Mouse (Mus musculus) kidney, embryonic 15.5 days (tissue): ENCODE measurements at regions not wholly inside any gene's neighbourhood (a gene's known extent, or its start where the extent isn't known, plus 50 kb on each side); places are given as distances from the start of the nearest gene placed in this dataset.

Source experiments
- ATAC-seq: fragments of 200-750 bp; cut with Nextera tagmentation; replicated peaks from 2 replicates; pipeline ENCODE4 v1.8.0; 2017; ENCODE audit warnings: moderate TSS enrichment; ENCODE audit not compliant: low FRiP score
- H3K27ac ChIP-seq: fragments of 300-500 bp; sonication (generic); 2 replicates; pipeline ENCODE4 v1.5.1; 2015; ENCODE audit warnings: mild to moderate bottlenecking, inconsistent platforms
- H3K27me3 ChIP-seq: fragments of 300-500 bp; sonication (generic); 2 replicates; pipeline ENCODE4 v1.6.1; 2015; ENCODE audit warnings: inconsistent platforms
- H3K36me3 ChIP-seq: fragments of 300-500 bp; sonication (generic); 2 replicates; pipeline ENCODE4 v1.6.1; 2015; ENCODE audit warnings: inconsistent platforms
- H3K4me1 ChIP-seq: fragments of 300-500 bp; sonication (generic); 2 replicates; pipeline ENCODE4 v1.6.1; 2015; ENCODE audit warnings: inconsistent platforms
- H3K4me2 ChIP-seq: fragments of 300-500 bp; sonication (generic); 2 replicates; pipeline ENCODE4 v1.6.1; 2015; ENCODE audit warnings: moderate library complexity, mild to moderate bottlenecking, inconsistent platforms
- H3K4me3 ChIP-seq: fragments of 300-500 bp; sonication (generic); replicated peaks from 2 replicates; pipeline ENCODE4 v1.5.1; 2015; ENCODE audit warnings: mild to moderate bottlenecking, inconsistent platforms
- H3K9ac ChIP-seq: fragments of 300-500 bp; sonication (generic); 2 replicates; pipeline ENCODE4 v1.6.1; 2015; ENCODE audit warnings: mild to moderate bottlenecking, inconsistent platforms
- H3K9me3 ChIP-seq: fragments of 300-500 bp; sonication (generic); replicated peaks from 2 replicates; pipeline ENCODE4 v1.6.1; 2016; ENCODE audit warnings: inconsistent platforms
- WGBS: fragments of 180-500 bp; shearing (Covaris S2); methylation state at CpG from one replicate; pipeline ENCODE4 v1.1.7; 2015; ENCODE audit warnings: mixed read lengths; 5-methylcytosine and 5-hydroxymethylcytosine counted together

- ATAC-seq: no peak
Observed at GRCm38 (mm10) chr11:18115693-18116450, 162.2 kb upstream of the Etaa1 start.

GRCm38 (mm10) chr11:18102841-18103240 lies 149.2 kb upstream of the Etaa1 start:
- no peak for ATAC-seq

More at GRCm38 (mm10) chr11:18115693-18116450, 162.2 kb upstream of the Etaa1 start:
- H3K27ac ChIP-seq: no peak overlapping the region
- no peaks in the 10 kb centered on the region for H3K27me3 ChIP-seq
- no peaks in the 10 kb centered on the region for H3K4me1 ChIP-seq
- 83% methylated on average over 9 of the region's 9 CpGs for WGBS
- H3K36me3 ChIP-seq: no peaks in the 10 kb centered on the region
- H3K4me2 ChIP-seq: no peak overlapping the region
- H3K4me3 ChIP-seq: no peak overlapping the region
- no peak overlapping the region for H3K9ac ChIP-seq
- H3K9me3 ChIP-seq: no peaks in the 10 kb centered on the region

DNA sequence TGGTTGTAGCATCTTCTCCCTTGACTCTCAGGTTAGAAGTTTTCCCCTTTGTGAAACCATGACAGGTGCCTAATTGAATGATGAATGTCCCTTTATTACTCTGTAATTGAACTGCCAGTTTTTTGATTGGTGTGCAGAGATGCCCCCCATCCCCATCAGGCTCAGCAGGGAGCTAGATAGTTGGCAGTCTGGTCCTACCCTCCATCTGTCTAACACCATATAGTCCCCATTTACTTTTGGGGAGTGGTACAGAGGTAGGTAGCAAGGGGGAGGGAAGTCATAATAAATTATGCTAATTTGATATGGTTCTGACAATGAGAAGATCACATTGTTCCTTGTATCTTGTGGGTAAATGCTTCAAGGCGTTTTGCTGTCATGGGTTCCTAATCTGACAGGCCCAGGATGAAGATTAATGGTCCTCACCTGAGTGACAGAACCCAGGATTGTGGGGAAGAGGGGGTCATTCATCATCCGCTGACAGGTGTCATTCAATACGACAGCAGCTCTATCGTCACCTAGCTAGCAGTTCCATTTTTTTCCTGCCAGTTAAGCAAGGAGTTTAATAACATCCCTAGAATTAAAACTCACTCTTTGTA lies 122.3 kb upstream of the Etaa1 start:
- no peak overlapping the region for H3K27ac ChIP-seq
- H3K4me2 ChIP-seq: no peak overlapping the region
- WGBS: 73% methylated on average over 4 of the region's 4 CpGs
- H3K27me3 ChIP-seq: no peaks in the 10 kb centered on the region
- H3K9ac ChIP-seq: no peak overlapping the region
- H3K9me3 ChIP-seq: no peaks in the 10 kb centered on the region
- no peak for ATAC-seq
- no peak overlapping the region for H3K4me3 ChIP-seq
- H3K4me1 ChIP-seq: no peaks in the 10 kb centered on the region
- H3K36me3 ChIP-seq: no peaks in the 10 kb centered on the region

More at GRCm38 (mm10) chr11:18102841-18103240, 149.2 kb upstream of the Etaa1 start:
- H3K9me3 ChIP-seq: no peaks in the 10 kb centered on the region
- no peak overlapping the region for H3K9ac ChIP-seq
- H3K4me2 ChIP-seq: no peak overlapping the region
- no peaks in the 10 kb centered on the region for H3K36me3 ChIP-seq
- no peaks in the 10 kb centered on the region for H3K27me3 ChIP-seq
- H3K4me3 ChIP-seq: no peak overlapping the region
- 78% methylated on average over 3 of the region's 3 CpGs for WGBS
- no peaks in the 10 kb centered on the region for H3K4me1 ChIP-seq
- H3K27ac ChIP-seq: no peak overlapping the region

DNA sequence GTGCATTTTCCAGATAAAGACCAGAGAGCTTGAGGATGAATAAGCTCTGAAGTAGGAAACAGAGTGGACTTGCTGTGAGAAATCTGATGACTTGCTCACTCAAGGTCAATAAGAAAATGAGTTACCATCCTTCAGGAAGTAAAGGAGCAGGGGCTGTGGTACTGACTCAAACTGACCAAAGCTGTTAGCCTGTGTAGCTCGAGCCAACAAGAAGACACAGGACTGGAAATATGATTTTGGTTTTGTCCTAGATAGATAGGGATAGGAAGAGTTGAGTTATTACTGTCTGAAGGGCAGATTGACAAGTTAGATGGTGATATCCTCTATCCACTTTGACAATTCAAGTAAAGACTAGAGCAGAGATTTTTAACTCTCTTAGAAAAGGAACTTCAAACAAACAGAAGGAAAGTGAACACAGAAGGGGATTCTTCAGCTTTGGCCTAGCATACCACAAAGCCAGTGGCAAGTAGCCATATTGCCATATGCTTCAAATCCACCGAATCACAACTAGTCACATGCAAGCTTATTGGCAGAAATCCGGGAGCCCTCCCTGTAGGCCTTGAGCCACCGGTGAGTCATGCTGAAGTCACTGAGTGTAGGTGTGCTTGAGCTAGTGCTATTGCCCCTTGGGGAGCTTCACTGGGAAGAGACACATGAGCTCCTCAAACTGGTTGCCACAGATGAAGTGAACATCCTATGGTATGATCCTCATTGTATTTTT lies 117.1 kb upstream of the Etaa1 start:
- H3K4me1 ChIP-seq: 0 out of 2 replicates have a peak, but pooled peaks cover 5% of the 10 kb centered on the region
- H3K36me3 ChIP-seq: no peaks in the 10 kb centered on the region
- no peaks in the 10 kb centered on the region for H3K9me3 ChIP-seq
- no peak overlapping the region for H3K4me3 ChIP-seq
- no peak overlapping the region for H3K9ac ChIP-seq
- no peak for ATAC-seq
- no peaks in the 10 kb centered on the region for H3K27me3 ChIP-seq
- 90% methylated on average over 4 of the region's 4 CpGs for WGBS
- no peak overlapping the region for H3K27ac ChIP-seq
- H3K4me2 ChIP-seq: no peak overlapping the region

GRCm38 (mm10) chr11:18070032-18070374 lies 116.3 kb upstream of the Etaa1 start:
- ATAC-seq: no peak
- H3K4me3 ChIP-seq: no peak overlapping the region
- 69% methylated on average over 8 of the region's 8 CpGs for WGBS

GRCm38 (mm10) chr11:18069348-18070031 lies 115.8 kb upstream of the Etaa1 start:
- WGBS: 40% methylated on average over 7 of the region's 7 CpGs
- Histone ChIP-seq H3K27ac (no peak overlapping the region), H3K4me1 (0 out of 2 replicates have a peak, but pooled peaks cover 5% of the 10 kb centered on the region), H3K4me3 (no peak overlapping the region), H3K4me2 (no peak overlapping the region), H3K9me3 (no peaks in the 10 kb centered on the region), H3K36me3 (no peaks in the 10 kb centered on the region), H3K27me3 (no peaks in the 10 kb centered on the region), H3K9ac (no peak overlapping the region)
- no peak for ATAC-seq

More at GRCm38 (mm10) chr11:18070032-18070374, 116.3 kb upstream of the Etaa1 start:
- H3K4me1 ChIP-seq: 0 out of 2 replicates have a peak, but pooled peaks cover 5% of the 10 kb centered on the region
- H3K27ac ChIP-seq: no peak overlapping the region
- no peaks in the 10 kb centered on the region for H3K9me3 ChIP-seq
- H3K9ac ChIP-seq: no peak overlapping the region
- no peaks in the 10 kb centered on the region for H3K36me3 ChIP-seq
- no peaks in the 10 kb centered on the region for H3K27me3 ChIP-seq
- H3K4me2 ChIP-seq: no peak overlapping the region

- no peaks in the 10 kb centered on the region for H3K36me3 ChIP-seq
Observed at GRCm38 (mm10) chr11:18068085-18068484, 114.4 kb upstream of the Etaa1 start.

GRCm38 (mm10) chr11:18067676-18068075 lies 114.0 kb upstream of the Etaa1 start:
- Histone ChIP-seq H3K9me3 (no peaks in the 10 kb centered on the region), H3K27me3 (no peaks in the 10 kb centered on the region), H3K4me1 (0 out of 2 replicates have a peak, but pooled peaks cover 5% of the 10 kb centered on the region), H3K4me3 (no peak overlapping the region), H3K36me3 (no peaks in the 10 kb centered on the region), H3K9ac (no peak overlapping the region), H3K4me2 (no peak overlapping the region), H3K27ac (no peak overlapping the region)
- 48% methylated on average over 3 of the region's 3 CpGs for WGBS
- ATAC-seq: no peak

More at GRCm38 (mm10) chr11:18068085-18068484, 114.4 kb upstream of the Etaa1 start:
- H3K4me2 ChIP-seq: no peak overlapping the region
- H3K9ac ChIP-seq: no peak overlapping the region
- H3K4me1 ChIP-seq: 0 out of 2 replicates have a peak, but pooled peaks cover 5% of the 10 kb centered on the region
- no peak overlapping the region for H3K27ac ChIP-seq
- 56% methylated on average over 2 of the region's 2 CpGs for WGBS
- no peaks in the 10 kb centered on the region for H3K27me3 ChIP-seq
- no peak for ATAC-seq
- H3K4me3 ChIP-seq: no peak overlapping the region
- H3K9me3 ChIP-seq: no peaks in the 10 kb centered on the region

GRCm38 (mm10) chr11:18041589-18041988 lies 87.9 kb upstream of the Etaa1 start:
- no peaks in the 10 kb centered on the region for H3K4me1 ChIP-seq
- H3K4me3 ChIP-seq: no peak overlapping the region
- H3K27me3 ChIP-seq: no peaks in the 10 kb centered on the region
- H3K27ac ChIP-seq: no peak overlapping the region
- no peak overlapping the region for H3K4me2 ChIP-seq
- 93% methylated on average over 1 of the region's 1 CpGs for WGBS
- no peaks in the 10 kb centered on the region for H3K9me3 ChIP-seq
- no peak overlapping the region for H3K9ac ChIP-seq
- no peak for ATAC-seq
- no peaks in the 10 kb centered on the region for H3K36me3 ChIP-seq

GRCm38 (mm10) chr11:18031049-18031448 lies 77.4 kb upstream of the Etaa1 start:
- H3K4me3 ChIP-seq: no peak overlapping the region
- H3K36me3 ChIP-seq: no peaks in the 10 kb centered on the region
- 91% methylated on average over 4 of the region's 4 CpGs for WGBS
- H3K9me3 ChIP-seq: no peaks in the 10 kb centered on the region
- no peak overlapping the region for H3K27ac ChIP-seq
- H3K4me2 ChIP-seq: no peak overlapping the region
- H3K27me3 ChIP-seq: no peaks in the 10 kb centered on the region
- no peak overlapping the region for H3K9ac ChIP-seq
- ATAC-seq: no peak
- H3K4me1 ChIP-seq: no peaks in the 10 kb centered on the region

GRCm38 (mm10) chr11:18022065-18022464 lies 68.4 kb upstream of the Etaa1 start:
- no peak overlapping the region for H3K9ac ChIP-seq
- H3K27ac ChIP-seq: no peak overlapping the region
- H3K36me3 ChIP-seq: no peaks in the 10 kb centered on the region
- no peaks in the 10 kb centered on the region for H3K4me1 ChIP-seq
- H3K4me3 ChIP-seq: no peak overlapping the region
- ATAC-seq: no peak
- no peaks in the 10 kb centered on the region for H3K9me3 ChIP-seq
- WGBS: 62% methylated on average over 4 of the region's 4 CpGs
- no peaks in the 10 kb centered on the region for H3K27me3 ChIP-seq
- H3K4me2 ChIP-seq: no peak overlapping the region
